Mouse (Mus musculus) neural tube, embryonic 13.5 days (tissue): ENCODE results near the gene Gnaq. TPM values are rescaled to one million over a fixed set of nuclear protein-coding genes. Genes with fewer than 3 reads are reported as not detected.

Experiments
- ATAC-seq: fragments of 200-750 bp; cut with Nextera tagmentation; 2 replicates; pipeline ENCODE4 v1.8.0; 2017; ENCODE audit warnings: low read depth, mild to moderate bottlenecking, moderate TSS enrichment, moderate library complexity
- H3K27ac ChIP-seq: fragments of 300-500 bp; sonication (generic); replicated peaks from 2 replicates; pipeline ENCODE4 v1.5.1; 2015; ENCODE audit warnings: moderate library complexity, mild to moderate bottlenecking, inconsistent platforms
- H3K27me3 ChIP-seq: fragments of 300-500 bp; sonication (generic); 2 replicates; pipeline ENCODE4 v1.6.1; 2015; ENCODE audit warnings: mild to moderate bottlenecking, inconsistent platforms
- H3K36me3 ChIP-seq: fragments of 300-500 bp; sonication (generic); 2 replicates; pipeline ENCODE4 v1.6.1; 2015; ENCODE audit warnings: mild to moderate bottlenecking, inconsistent platforms
- H3K4me1 ChIP-seq: fragments of 300-500 bp; sonication (generic); replicated peaks from 2 replicates; pipeline ENCODE4 v1.6.1; 2015; ENCODE audit warnings: inconsistent platforms
- H3K4me2 ChIP-seq: fragments of 300-500 bp; sonication (generic); 2 replicates; pipeline ENCODE4 v1.6.1; 2015; ENCODE audit warnings: inconsistent platforms, mild to moderate bottlenecking, moderate library complexity
- H3K4me3 ChIP-seq: fragments of 300-500 bp; sonication (generic); 2 replicates; pipeline ENCODE4 v1.5.1; 2015; ENCODE audit warnings: mild to moderate bottlenecking, inconsistent platforms
- H3K9ac ChIP-seq: fragments of 300-500 bp; sonication (generic); 2 replicates; pipeline ENCODE4 v1.6.1; 2015; ENCODE audit warnings: moderate library complexity, mild to moderate bottlenecking, inconsistent platforms
- H3K9me3 ChIP-seq: fragments of 300-500 bp; sonication (generic); 2 replicates; pipeline ENCODE4 v1.6.1; 2016; ENCODE audit warnings: inconsistent platforms
- WGBS: fragments of 180-500 bp; shearing (Covaris S2); methylation state at CpG from one replicate; pipeline ENCODE4 v1.1.7; 2015; 5-methylcytosine and 5-hydroxymethylcytosine counted together
- polyA plus RNA-seq: library from polyadenylated mRNA; unstranded; fragments of >200 nt; fragmentation: Nextera tagmentation; extraction: Ambion mirVana; gene quantifications from 2 replicates; pipeline ENCODE4 v1.2.1, GENCODE M21; 2015

The Gnaq gene
- polyA plus RNA-seq, 1 experiment from 2014 or later = 83.3 TPM

- Histone ChIP-seq H3K9ac (no peak overlapping the region), H3K27me3 (no peaks in the 10 kb centered on the region), H3K4me1 (peaks cover 28% of the 10 kb centered on the region), H3K27ac (peak overlapping the region; percentile 18; the same call in 1 of the 2 replicates), H3K36me3 (peaks cover 6% of the 10 kb centered on the region; the same call in 1 of the 2 replicates), H3K4me2 (no peak overlapping the region), H3K9me3 (no peaks in the 10 kb centered on the region), H3K4me3 (no peak overlapping the region)
- ATAC-seq = no peak
- 79% methylated on average over 6 of the region's 6 CpGs for WGBS
Observed at GRCm38 (mm10) chr19:16214946-16215345, 82.3 kb downstream of the Gnaq start.

- Histone ChIP-seq H3K36me3 (peaks cover 10% of the 10 kb centered on the region; the same call in 1 of the 2 replicates), H3K4me1 (peaks cover 28% of the 10 kb centered on the region), H3K4me3 (no peak overlapping the region), H3K27me3 (no peaks in the 10 kb centered on the region), H3K27ac (peak overlapping the region; percentile 18; the same call in 1 of the 2 replicates), H3K4me2 (no peak overlapping the region), H3K9ac (no peak overlapping the region), H3K9me3 (no peaks in the 10 kb centered on the region)
- ATAC-seq = peak; percentile 37
- WGBS = 72% methylated on average over 2 of the region's 2 CpGs
Observed at GRCm38 (mm10) chr19:16215430-16216016, 82.9 kb downstream of the Gnaq start.

- Histone ChIP-seq H3K9ac (no peak overlapping the region), H3K4me3 (no peak overlapping the region), H3K27me3 (no peaks in the 10 kb centered on the region), H3K4me1 (peaks cover 30% of the 10 kb centered on the region), H3K9me3 (no peaks in the 10 kb centered on the region), H3K4me2 (no peak overlapping the region), H3K36me3 (peaks cover 20% of the 10 kb centered on the region), H3K27ac (no peak overlapping the region)
- no peak for ATAC-seq
- 88% methylated on average over 4 of the region's 4 CpGs for WGBS
Observed at GRCm38 (mm10) chr19:16219978-16220377, 87.3 kb downstream of the Gnaq start.

GRCm38 (mm10) chr19:16222526-16222925 is 89.9 kb downstream of the Gnaq start:
- Histone ChIP-seq H3K36me3 (peaks cover 31% of the 10 kb centered on the region), H3K9me3 (no peaks in the 10 kb centered on the region), H3K27me3 (no peaks in the 10 kb centered on the region), H3K4me2 (no peak overlapping the region), H3K4me3 (no peak overlapping the region), H3K27ac (no peak overlapping the region), H3K9ac (no peak overlapping the region), H3K4me1 (peaks cover 20% of the 10 kb centered on the region)
- no peak for ATAC-seq
- WGBS = 67% methylated on average over 3 of the region's 3 CpGs

- no peak for ATAC-seq
- peaks cover 31% of the 10 kb centered on the region for H3K36me3 ChIP-seq
- H3K9ac ChIP-seq = no peak overlapping the region
- no peaks in the 10 kb centered on the region for H3K9me3 ChIP-seq
- peaks cover 22% of the 10 kb centered on the region for H3K4me1 ChIP-seq
- 91% methylated on average over 3 of the region's 3 CpGs for WGBS
- no peak overlapping the region for H3K4me2 ChIP-seq
- no peaks in the 10 kb centered on the region for H3K27me3 ChIP-seq
- H3K4me3 ChIP-seq = no peak overlapping the region
- H3K27ac ChIP-seq = no peak overlapping the region
Observed at GRCm38 (mm10) chr19:16223126-16223525, 90.5 kb downstream of the Gnaq start.

GRCm38 (mm10) chr19:16224831-16225230 is 92.2 kb downstream of the Gnaq start:
- Histone ChIP-seq H3K9ac (no peak overlapping the region), H3K4me3 (no peak overlapping the region), H3K36me3 (peaks cover 27% of the 10 kb centered on the region), H3K4me1 (peaks cover 25% of the 10 kb centered on the region; the same call in 1 of the 2 replicates), H3K27ac (no peak overlapping the region), H3K27me3 (no peaks in the 10 kb centered on the region), H3K9me3 (no peaks in the 10 kb centered on the region), H3K4me2 (no peak overlapping the region)
- WGBS = 73% methylated on average over 2 of the region's 2 CpGs
- ATAC-seq = no peak

- Histone ChIP-seq H3K4me3 (no peak overlapping the region), H3K9me3 (no peaks in the 10 kb centered on the region), H3K27ac (no peak overlapping the region), H3K4me2 (no peak overlapping the region), H3K9ac (no peak overlapping the region), H3K36me3 (no peaks in the 10 kb centered on the region), H3K4me1 (peaks cover 23% of the 10 kb centered on the region), H3K27me3 (no peaks in the 10 kb centered on the region)
- ATAC-seq = no peak
- 92% methylated on average over 1 of the region's 1 CpGs for WGBS
Observed at GRCm38 (mm10) chr19:16231584-16231983, 99.0 kb downstream of the Gnaq start.

- no peak overlapping the region for H3K9ac ChIP-seq
- no peaks in the 10 kb centered on the region for H3K36me3 ChIP-seq
- H3K4me2 ChIP-seq = no peak overlapping the region
- no peak overlapping the region for H3K4me3 ChIP-seq
- no peak overlapping the region for H3K27ac ChIP-seq
- H3K9me3 ChIP-seq = no peaks in the 10 kb centered on the region
- no peaks in the 10 kb centered on the region for H3K27me3 ChIP-seq
- 87% methylated on average over 8 of the region's 8 CpGs for WGBS
- ATAC-seq = no peak
- H3K4me1 ChIP-seq = peaks cover 49% of the 10 kb centered on the region
Observed at GRCm38 (mm10) chr19:16235594-16235993, 103.0 kb downstream of the Gnaq start.

- no peak overlapping the region for H3K27ac ChIP-seq
- H3K4me1 ChIP-seq = peaks cover 62% of the 10 kb centered on the region
- no peak for ATAC-seq
- H3K9ac ChIP-seq = no peak overlapping the region
- H3K9me3 ChIP-seq = no peaks in the 10 kb centered on the region
- no peaks in the 10 kb centered on the region for H3K36me3 ChIP-seq
- WGBS = 96% methylated on average over 1 of the region's 1 CpGs
- H3K27me3 ChIP-seq = no peaks in the 10 kb centered on the region
- H3K4me3 ChIP-seq = no peak overlapping the region
- no peak overlapping the region for H3K4me2 ChIP-seq
Observed at GRCm38 (mm10) chr19:16237034-16237433, 104.4 kb downstream of the Gnaq start.

- peaks cover 70% of the 10 kb centered on the region for H3K4me1 ChIP-seq
- no peaks in the 10 kb centered on the region for H3K36me3 ChIP-seq
- 53% methylated on average over 4 of the region's 4 CpGs for WGBS
- peak; percentile 41; the same call in 1 of the 2 replicates for ATAC-seq
- no peak overlapping the region for H3K4me3 ChIP-seq
- peak overlapping the region; percentile 82 for H3K27ac ChIP-seq
- no peak overlapping the region for H3K9ac ChIP-seq
- no peaks in the 10 kb centered on the region for H3K27me3 ChIP-seq
- H3K4me2 ChIP-seq = no peak overlapping the region
- H3K9me3 ChIP-seq = no peaks in the 10 kb centered on the region
Observed at GRCm38 (mm10) chr19:16238072-16238471, 105.4 kb downstream of the Gnaq start.

GRCm38 (mm10) chr19:16238512-16238911 is 105.9 kb downstream of the Gnaq start:
- Histone ChIP-seq H3K27me3 (no peaks in the 10 kb centered on the region), H3K4me3 (no peak overlapping the region), H3K9ac (no peak overlapping the region), H3K9me3 (no peaks in the 10 kb centered on the region), H3K36me3 (no peaks in the 10 kb centered on the region), H3K4me1 (peaks cover 72% of the 10 kb centered on the region), H3K27ac (peak overlapping the region; percentile 82), H3K4me2 (no peak overlapping the region)
- no peak; the same call in 1 of the 2 replicates for ATAC-seq
- WGBS = 26% methylated on average over 2 of the region's 2 CpGs

GRCm38 (mm10) chr19:16242708-16243107 is 110.1 kb downstream of the Gnaq start:
- Histone ChIP-seq H3K4me3 (no peak overlapping the region), H3K9ac (no peak overlapping the region), H3K27ac (no peak overlapping the region), H3K4me2 (no peak overlapping the region), H3K27me3 (no peaks in the 10 kb centered on the region), H3K4me1 (peaks cover 68% of the 10 kb centered on the region), H3K36me3 (no peaks in the 10 kb centered on the region), H3K9me3 (no peaks in the 10 kb centered on the region)
- no peak for ATAC-seq
- 75% methylated on average over 3 of the region's 3 CpGs for WGBS

- H3K4me1 ChIP-seq = peaks cover 47% of the 10 kb centered on the region
- no peaks in the 10 kb centered on the region for H3K27me3 ChIP-seq
- no peak overlapping the region for H3K4me3 ChIP-seq
- H3K9ac ChIP-seq = no peak overlapping the region
- H3K36me3 ChIP-seq = no peaks in the 10 kb centered on the region
- ATAC-seq = no peak
- 91% methylated on average over 2 of the region's 2 CpGs for WGBS
- no peak overlapping the region for H3K27ac ChIP-seq
- no peak overlapping the region for H3K4me2 ChIP-seq
- H3K9me3 ChIP-seq = no peaks in the 10 kb centered on the region
Observed at GRCm38 (mm10) chr19:16249025-16249424, 116.4 kb downstream of the Gnaq start.
